Mouse (Mus musculus) B cell, adult 62 days (primary cell): ENCODE results near the gene 4930469K13Rik. TPM values are rescaled to one million over a fixed set of nuclear protein-coding genes. Genes with fewer than 3 reads are reported as not detected.

Experiments used
- total RNA-seq: library from RNA; stranded (reverse); gene quantifications from 4 replicates; pipeline ENCODE4 v1.2.4, GENCODE M21; 2023

4930469K13Rik gene
- not detected in 4 replicates for total RNA-seq

DNA sequence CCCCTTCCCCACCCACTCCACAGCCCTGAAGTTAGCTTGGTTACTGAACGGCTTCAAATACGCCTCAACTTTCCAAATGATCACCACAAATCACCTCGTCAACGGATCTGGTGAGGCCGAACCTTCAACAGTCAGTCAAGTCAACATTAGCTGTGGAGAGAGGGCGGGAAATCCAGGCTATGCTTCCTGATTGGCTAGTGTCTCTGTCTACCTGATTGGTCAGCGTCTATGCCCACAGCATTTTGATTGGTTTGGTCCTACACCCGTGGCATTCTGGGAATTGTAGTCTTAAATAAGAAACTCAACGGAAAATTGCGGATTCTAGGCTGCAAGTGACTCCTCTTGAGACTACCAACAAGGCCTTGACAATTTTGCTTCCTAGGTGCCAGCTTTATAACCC lies at the start of gene 4930469K13Rik:
Gene 4930469K13Rik (minus strand): TSS at position 133 of the 400 bp plus-strand sequence.

DNA sequence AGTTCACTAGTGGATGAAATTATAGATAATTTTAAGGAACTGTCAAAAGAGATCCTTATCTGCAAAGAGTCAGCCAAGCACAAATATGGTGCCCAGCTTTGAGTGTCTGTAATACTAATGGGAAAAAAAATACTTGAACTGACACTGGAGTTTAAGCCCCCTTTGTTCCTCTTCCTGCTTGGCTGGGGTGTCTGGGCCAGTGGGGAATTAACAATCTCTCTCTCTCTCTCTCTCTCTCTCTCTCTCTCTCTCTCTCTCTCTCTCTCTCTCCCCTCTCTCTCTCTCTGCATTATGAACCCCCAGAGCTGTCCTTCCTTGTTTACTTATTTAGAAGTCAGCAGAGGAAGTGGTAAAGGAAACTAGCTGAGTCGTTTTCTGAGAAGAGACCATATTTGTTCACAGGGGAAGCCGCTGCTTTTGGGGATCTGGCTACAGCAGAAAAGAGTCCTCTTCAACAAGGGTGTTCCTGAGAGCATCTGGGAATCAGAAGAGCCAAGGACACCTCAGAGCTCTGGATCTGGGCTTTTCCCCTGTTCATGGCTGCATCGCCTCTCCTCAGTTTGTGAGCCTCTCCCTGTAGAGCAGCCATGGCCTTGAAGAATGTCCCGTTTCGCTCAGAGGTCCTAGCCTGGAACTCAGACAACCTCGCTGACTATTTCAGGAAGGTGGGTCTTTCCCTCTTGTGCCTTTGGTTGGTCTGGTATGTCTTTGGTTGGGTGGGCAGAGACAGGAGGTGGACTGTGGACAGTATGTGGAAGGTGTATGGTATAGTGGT lies 51.4 kb downstream of the 4930469K13Rik start, which contains the start of gene Lcp2:
Gene Lcp2 (plus strand): TSS at position 154 of the 775 bp plus-strand sequence.

GRCm38 (mm10) chr11:33992938-33993337 lies 105.4 kb downstream of the 4930469K13Rik start, which contains the start of gene Kcnip1:
Gene Kcnip1, minus strand, starts transcription at chr11:33993152.

GRCm38 (mm10) chr11:33962688-33963407 lies 135.5 kb downstream of the 4930469K13Rik start, which contains the start of gene Kcnmb1:
Gene Kcnmb1, plus strand, starts transcription at chr11:33963013.

Other genes with a start within 250 kb of the 4930469K13Rik start
- gene Kcnmb1, start 135.5 kb downstream of the 4930469K13Rik start, total RNA-seq: not detected in 4 replicates
- gene Kcnip1, start 105.4 kb downstream of the 4930469K13Rik start, total RNA-seq: 0.30 TPM in 1 of 4 replicates, not detected in the others
- gene Lcp2, start 51.6 kb downstream of the 4930469K13Rik start, total RNA-seq: 1.3 to 2.9 TPM (median 2.6 TPM) in 4 replicates
- not detected in 4 replicates for gene Foxi1, start 109.5 kb upstream of the 4930469K13Rik start, total RNA-seq
- not detected in 4 replicates for gene Fam196b, start 216.3 kb upstream of the 4930469K13Rik start, total RNA-seq